ENCODE assay signal across 10 mouse cellular contexts in the genomic region with DNA sequence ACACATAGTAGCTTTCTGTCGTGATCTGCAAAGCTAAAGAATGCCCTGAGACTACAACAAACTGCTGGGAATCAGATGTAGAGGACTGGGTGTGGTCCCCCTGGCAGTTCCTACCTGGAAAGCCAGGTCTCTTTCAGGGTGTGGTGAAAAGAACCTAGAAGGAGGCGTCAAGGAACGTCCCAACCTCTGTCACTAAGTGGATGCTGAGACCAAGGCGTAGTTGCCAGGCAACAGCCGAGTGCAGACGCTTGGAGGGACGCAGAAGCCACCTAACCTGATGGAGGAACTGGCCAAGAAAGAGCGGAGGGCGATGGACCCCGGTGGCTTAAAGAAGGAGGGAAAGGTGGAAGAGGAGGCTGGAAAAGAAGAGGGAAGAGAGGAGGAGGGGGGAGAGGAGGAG. TPM values are rescaled to one million over a fixed set of nuclear protein-coding genes. Genes with fewer than 3 reads are reported as not detected.
DNase-seq lines count a peak whose midpoint lies in the region; ATAC-seq and TF ChIP-seq lines count a peak whose summit lies in the region.
"Had no signal": no experiment of that assay in that cellular context is flagged by ENCODE, and none has a peak within 500 bp of the region (broad histone marks: within the 10 kb centered on the region; RNA-seq: fewer than 3 reads in every experiment).

TSS of gene 1700001L19Rik (plus strand) at position 223 of the 400 bp plus-strand sequence.

- H3K4me1 ChIP-seq in kidney, adult 2 months (ENCODE audit: control insufficient read depth, insufficient read depth, low read length), result no peaks in the 10 kb centered on the region
- H3K4me1 ChIP-seq in hindbrain, embryonic 16.5 days (ENCODE audit: control insufficient read depth, insufficient read depth, low read depth, low read length), result peaks cover 3% of the 10 kb centered on the region
- peaks cover 8% of the 10 kb centered on the region for H3K4me1 ChIP-seq in midbrain, embryonic 10.5 days
- H3K4me1 ChIP-seq: megakaryocyte, embryonic 14.5 days had no signal

- H3K36me3 ChIP-seq in kidney, adult 2 months (ENCODE audit: control insufficient read depth, insufficient read depth, low read length), result no peaks in the 10 kb centered on the region; the same call in 1 of the 2 replicates
- peaks cover 7% of the 10 kb centered on the region; the same call in 1 of the 2 replicates for H3K36me3 ChIP-seq in hindbrain, embryonic 16.5 days (ENCODE audit: control insufficient read depth, insufficient read depth, low read length)
- peaks cover 21% of the 10 kb centered on the region for H3K36me3 ChIP-seq in midbrain, embryonic 10.5 days

- H3K9ac ChIP-seq in hindbrain, embryonic 16.5 days (ENCODE audit: low read depth, low read length), result peak within 1 kb of the TSS; percentile 55; the same call in 1 of the 2 replicates

- no peak for TF ChIP-seq CTCF in kidney, adult 2 months (conservative IDR thresholded peaks at IDR 0.05; ENCODE audit: insufficient read depth, insufficient read length, low read depth, low read length)
- TF ChIP-seq CTCF in brain, embryonic 14.5 days (IDR thresholded peaks at IDR 0.05; ENCODE audit: borderline replicate concordance, extremely low read depth, insufficient read depth, insufficient read length), result no peak

- WGBS in kidney, adult 2 months, result 26% methylated on average over 10 of the region's 10 CpGs
- WGBS in hindbrain, embryonic 16.5 days, result 7% methylated on average over 10 of the region's 10 CpGs
- WGBS in midbrain, embryonic 10.5 days, result 9% methylated on average over 9 of the region's 10 CpGs

- intact Hi-C loops in gastrocnemius, postnatal 14 days (cut with DNase I; ENCODE audit: low total_unique reads), result loop anchor here (10.0 kb wide), 1 partner anchor 878 kb away; no protein-coding TSS in a partner anchor

- no peaks in the 10 kb centered on the region for H3K9me3 ChIP-seq in hindbrain, embryonic 16.5 days (ENCODE audit: control insufficient read depth, low read length)
- H3K9me3 ChIP-seq in midbrain, embryonic 10.5 days (replicated peaks), result peaks cover 5% of the 10 kb centered on the region; the same call in 1 of the 2 replicates

- H3K27ac ChIP-seq in kidney, adult 2 months (ENCODE audit: insufficient read depth, low read depth, low read length), result no peak within 1 kb of the TSS
- H3K27ac ChIP-seq in hindbrain, embryonic 16.5 days (ENCODE audit: low read depth, low read length), result no peak within 1 kb of the TSS
- no peak within 1 kb of the TSS for H3K27ac ChIP-seq in midbrain, embryonic 10.5 days (replicated peaks)

- peak; percentile 71 for ATAC-seq in hindbrain, embryonic 16.5 days
- ATAC-seq in megakaryocyte, adult 5-6 weeks (ENCODE audit: poor library complexity, severe bottlenecking), result no peak

- no peak for DNase-seq in kidney, adult 2 months
- DNase-seq in kidney, adult 9 months, result no peak
- DNase-seq in brain, embryonic 14.5 days (ENCODE audit: low read depth), result peak; percentile 38
- DNase-seq in midbrain, embryonic 10.5 days (ENCODE audit: low spot score), result no peak
- no peak for DNase-seq in embryo, embryonic 11 days
- DNase-seq in gastrocnemius, postnatal 14 days, result no peak

- TF ChIP-seq POLR2A in kidney, adult 2 months (IDR thresholded peaks at IDR 0.05; ENCODE audit: low read depth, low read length), result no peak
- no peak for TF ChIP-seq POLR2A in brain, embryonic 14.5 days (IDR thresholded peaks at IDR 0.05; ENCODE audit: borderline replicate concordance, extremely low read depth, insufficient read depth, insufficient read length, poor library complexity, severe bottlenecking)

- H3K27me3 ChIP-seq in kidney, adult 2 months (replicated peaks; ENCODE audit: control insufficient read depth, insufficient read depth, low read length), result no peaks in the 10 kb centered on the region
- H3K27me3 ChIP-seq in hindbrain, embryonic 16.5 days (replicated peaks; ENCODE audit: control insufficient read depth, insufficient read depth, low read length), result no peaks in the 10 kb centered on the region
- H3K27me3 ChIP-seq in midbrain, embryonic 10.5 days (ENCODE audit: low read depth, poor library complexity, severe bottlenecking), result no peaks in the 10 kb centered on the region

- peak within 1 kb of the TSS; percentile 23; the same call in 1 of the 2 replicates for H3K4me3 ChIP-seq in kidney, adult 2 months (ENCODE audit: insufficient read depth, low read depth, low read length)
- H3K4me3 ChIP-seq in hindbrain, embryonic 16.5 days (ENCODE audit: low read length), result peak within 1 kb of the TSS; percentile 37
- peak within 1 kb of the TSS; percentile 43 for H3K4me3 ChIP-seq in midbrain, embryonic 10.5 days
- H3K4me3 ChIP-seq: megakaryocyte, embryonic 14.5 days had no signal

- peak within 1 kb of the TSS; percentile 64 for H3K4me2 ChIP-seq in hindbrain, embryonic 16.5 days (ENCODE audit: low read length)

RNA-seq across cellular contexts. Expression of gene 1700001L19Rik, which starts in this region (rescaled TPM):
- 0.19 and 0.24 TPM in 2 replicates for polyA plus RNA-seq in kidney, adult 2 months (2012; rRNA removed)
- polyA plus RNA-seq in brain, embryonic 14.5 days (2012; rRNA removed), result 1.6 and 2.8 TPM in 2 replicates
- 9.4 and 14.4 TPM in 2 replicates for polyA plus RNA-seq in hindbrain, embryonic 16.5 days (2015; fragmentation: Nextera tagmentation; extraction: Ambion mirVana)
- 0.50 and 0.74 TPM in 2 replicates for polyA plus RNA-seq in midbrain, embryonic 10.5 days (2016; fragmentation: Nextera tagmentation; extraction: Ambion mirVana)
- total RNA-seq in megakaryocyte, adult 5-6 weeks (2015), result not detected in 2 replicates
- not detected in 2 replicates for total RNA-seq in megakaryocyte, adult 5-6 weeks (2017)
- total RNA-seq in gastrocnemius, postnatal 14 days (2021), result not detected
- total RNA-seq: common myeloid progenitor, adult 5-6 weeks had no signal
